Mouse (Mus musculus): Measurements from ENCODE around the gene Tnfrsf11a. TPM values are rescaled to one million over a fixed set of nuclear protein-coding genes. Genes with fewer than 3 reads are reported as not detected.
"Not testable (repeated sequence)": the region's sequence is repeated elsewhere in the genome, so short reads cannot be mapped to it uniquely, and the experiment has no call there.

Gene Tnfrsf11a
- polyA plus RNA-seq, 1 experiment from 2014 or later = 0.48 TPM

- H3K4me2 ChIP-seq (replicated peaks; ENCODE audit: low read depth, low read length) = no peak overlapping the region
- ATAC-seq (ENCODE audit: low FRiP score) (no peak), DNase-seq (ENCODE audit: low spot score) (no peak)
- no peaks in the 10 kb centered on the region for H3K4me1 ChIP-seq (replicated peaks; ENCODE audit: control insufficient read depth, insufficient read depth, low read length)
- 90% methylated on average over 6 of the region's 6 CpGs for whole genome bisulfite sequencing
- no peaks in the 10 kb centered on the region for H3K27me3 ChIP-seq (ENCODE audit: control insufficient read depth, insufficient read depth, low read length)
- no peak overlapping the region for H3K27ac ChIP-seq (ENCODE audit: low read depth, low read length)
- H3K36me3 ChIP-seq (ENCODE audit: control insufficient read depth, insufficient read depth, low read length) = no peaks in the 10 kb centered on the region
- no peak overlapping the region for H3K4me3 ChIP-seq (ENCODE audit: low read depth, low read length)
- no peak overlapping the region for H3K9ac ChIP-seq (ENCODE audit: low read depth, low read length)
- no peaks in the 10 kb centered on the region for H3K9me3 ChIP-seq (ENCODE audit: control insufficient read depth, low read length)
Measured at GRCm38 (mm10) chr1:105800570-105800969, 20.1 kb downstream of the Tnfrsf11a start.

GRCm38 (mm10) chr1:105801252-105801651 is 20.7 kb downstream of the Tnfrsf11a start:
- Histone ChIP-seq H3K4me3 (ENCODE audit: low read depth, low read length) (no peak overlapping the region), H3K4me1 (replicated peaks; ENCODE audit: control insufficient read depth, insufficient read depth, low read length) (no peaks in the 10 kb centered on the region), H3K36me3 (ENCODE audit: control insufficient read depth, insufficient read depth, low read length) (no peaks in the 10 kb centered on the region), H3K27ac (ENCODE audit: low read depth, low read length) (no peak overlapping the region), H3K4me2 (replicated peaks; ENCODE audit: low read depth, low read length) (no peak overlapping the region), H3K27me3 (ENCODE audit: control insufficient read depth, insufficient read depth, low read length) (no peaks in the 10 kb centered on the region), H3K9me3 (ENCODE audit: control insufficient read depth, low read length) (no peaks in the 10 kb centered on the region), H3K9ac (ENCODE audit: low read depth, low read length) (no peak overlapping the region)
- DNase-seq (ENCODE audit: low spot score) (no peak), ATAC-seq (ENCODE audit: low FRiP score) (no peak)

GRCm38 (mm10) chr1:105802941-105803340 is 22.4 kb downstream of the Tnfrsf11a start:
- Histone ChIP-seq H3K36me3 (ENCODE audit: control insufficient read depth, insufficient read depth, low read length) (no peaks in the 10 kb centered on the region), H3K4me3 (ENCODE audit: low read depth, low read length) (no peak overlapping the region), H3K4me2 (replicated peaks; ENCODE audit: low read depth, low read length) (no peak overlapping the region), H3K27ac (ENCODE audit: low read depth, low read length) (no peak overlapping the region), H3K27me3 (ENCODE audit: control insufficient read depth, insufficient read depth, low read length) (no peaks in the 10 kb centered on the region), H3K9me3 (ENCODE audit: control insufficient read depth, low read length) (no peaks in the 10 kb centered on the region), H3K4me1 (replicated peaks; ENCODE audit: control insufficient read depth, insufficient read depth, low read length) (no peaks in the 10 kb centered on the region), H3K9ac (ENCODE audit: low read depth, low read length) (no peak overlapping the region)
- ATAC-seq (ENCODE audit: low FRiP score) = no peak
- 74% methylated on average over 6 of the region's 6 CpGs for WGBS
- no peak for DNase-seq (ENCODE audit: low spot score)

DNA sequence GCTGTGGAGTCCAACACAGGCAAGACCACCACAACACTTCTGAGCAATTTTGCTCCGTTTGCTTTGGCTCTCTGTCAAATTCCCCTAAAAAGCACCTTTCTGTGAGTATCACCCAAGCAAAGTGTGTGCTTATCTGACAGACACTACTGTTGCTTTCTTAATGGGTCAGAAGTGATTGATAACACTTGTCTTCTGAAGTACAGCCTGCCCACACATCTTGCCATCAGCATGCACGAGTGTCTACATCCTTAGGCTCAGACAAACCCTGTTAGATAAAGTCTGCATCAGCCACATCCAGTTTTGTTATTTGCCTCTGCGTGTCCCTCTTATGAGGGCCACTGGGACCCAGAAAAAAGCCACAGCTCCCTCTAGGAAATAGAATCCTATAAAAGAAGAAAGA is 23.8 kb downstream of the Tnfrsf11a start:
- DNase-seq (ENCODE audit: low spot score) (no peak), ATAC-seq (ENCODE audit: low FRiP score) (no peak)
- Histone ChIP-seq H3K4me1 (replicated peaks; ENCODE audit: control insufficient read depth, insufficient read depth, low read length) (no peaks in the 10 kb centered on the region), H3K9ac (ENCODE audit: low read depth, low read length) (no peak overlapping the region), H3K9me3 (ENCODE audit: control insufficient read depth, low read length) (no peaks in the 10 kb centered on the region), H3K27me3 (ENCODE audit: control insufficient read depth, insufficient read depth, low read length) (no peaks in the 10 kb centered on the region), H3K4me2 (replicated peaks; ENCODE audit: low read depth, low read length) (no peak overlapping the region), H3K4me3 (ENCODE audit: low read depth, low read length) (no peak overlapping the region), H3K36me3 (ENCODE audit: control insufficient read depth, insufficient read depth, low read length) (no peaks in the 10 kb centered on the region), H3K27ac (ENCODE audit: low read depth, low read length) (no peak overlapping the region)
- WGBS = 85% methylated on average over 3 of the region's 3 CpGs

GRCm38 (mm10) chr1:105805565-105805964 is 25.0 kb downstream of the Tnfrsf11a start:
- H3K9ac ChIP-seq (ENCODE audit: low read depth, low read length) = no peak overlapping the region
- H3K27ac ChIP-seq (ENCODE audit: low read depth, low read length) = no peak overlapping the region
- H3K27me3 ChIP-seq (ENCODE audit: control insufficient read depth, insufficient read depth, low read length) = no peaks in the 10 kb centered on the region
- ATAC-seq (ENCODE audit: low FRiP score) (no peak), DNase-seq (ENCODE audit: low spot score) (no peak)
- 92% methylated on average over 4 of the region's 4 CpGs for WGBS
- H3K9me3 ChIP-seq (ENCODE audit: control insufficient read depth, low read length) = no peaks in the 10 kb centered on the region
- H3K36me3 ChIP-seq (ENCODE audit: control insufficient read depth, insufficient read depth, low read length) = no peaks in the 10 kb centered on the region
- H3K4me3 ChIP-seq (ENCODE audit: low read depth, low read length) = no peak overlapping the region
- H3K4me2 ChIP-seq (replicated peaks; ENCODE audit: low read depth, low read length) = no peak overlapping the region
- H3K4me1 ChIP-seq (replicated peaks; ENCODE audit: control insufficient read depth, insufficient read depth, low read length) = no peaks in the 10 kb centered on the region

DNA sequence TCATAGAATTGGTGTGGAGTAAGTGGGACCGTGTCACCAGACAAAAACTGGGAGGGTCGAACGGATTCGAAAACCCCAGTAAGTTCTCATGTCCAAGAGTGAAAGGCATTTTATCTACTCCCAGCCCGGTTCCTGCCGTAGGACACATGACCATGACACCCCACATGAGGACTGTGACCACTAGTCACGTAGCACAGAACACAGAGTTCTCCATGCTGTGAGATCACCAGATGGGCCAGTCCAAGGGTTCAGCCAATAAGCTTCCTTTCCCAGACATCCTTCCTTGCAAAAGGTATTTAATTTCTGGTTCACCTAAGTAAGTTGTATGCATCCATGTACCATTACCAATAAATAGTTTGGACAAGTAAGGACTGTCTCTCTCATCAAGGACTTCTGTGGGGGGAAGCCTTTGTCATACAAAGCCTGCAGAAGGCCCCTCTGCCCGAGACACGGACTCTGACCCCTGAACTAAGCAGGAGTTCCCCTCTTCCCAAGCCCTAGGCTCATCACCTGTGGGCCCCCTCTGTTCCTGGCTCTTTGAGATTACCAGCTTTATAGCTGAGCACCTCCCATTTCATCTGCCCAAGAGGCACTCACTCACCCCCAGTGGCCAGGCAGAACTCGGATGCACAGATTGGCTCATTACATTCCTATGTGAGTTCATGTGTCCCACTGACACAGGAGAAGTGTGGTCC is 26.7 kb downstream of the Tnfrsf11a start:
- Histone ChIP-seq H3K4me2 (replicated peaks; ENCODE audit: low read depth, low read length) (no peak overlapping the region), H3K9me3 (ENCODE audit: control insufficient read depth, low read length) (no peaks in the 10 kb centered on the region), H3K4me1 (replicated peaks; ENCODE audit: control insufficient read depth, insufficient read depth, low read length) (no peaks in the 10 kb centered on the region), H3K9ac (ENCODE audit: low read depth, low read length) (no peak overlapping the region), H3K36me3 (ENCODE audit: control insufficient read depth, insufficient read depth, low read length) (no peaks in the 10 kb centered on the region), H3K4me3 (ENCODE audit: low read depth, low read length) (no peak overlapping the region), H3K27ac (ENCODE audit: low read depth, low read length) (no peak overlapping the region), H3K27me3 (ENCODE audit: control insufficient read depth, insufficient read depth, low read length) (no peaks in the 10 kb centered on the region)
- WGBS = 91% methylated on average over 10 of the region's 10 CpGs
- DNase-seq (ENCODE audit: low spot score) (no peak), ATAC-seq (ENCODE audit: low FRiP score) (no peak)

DNA sequence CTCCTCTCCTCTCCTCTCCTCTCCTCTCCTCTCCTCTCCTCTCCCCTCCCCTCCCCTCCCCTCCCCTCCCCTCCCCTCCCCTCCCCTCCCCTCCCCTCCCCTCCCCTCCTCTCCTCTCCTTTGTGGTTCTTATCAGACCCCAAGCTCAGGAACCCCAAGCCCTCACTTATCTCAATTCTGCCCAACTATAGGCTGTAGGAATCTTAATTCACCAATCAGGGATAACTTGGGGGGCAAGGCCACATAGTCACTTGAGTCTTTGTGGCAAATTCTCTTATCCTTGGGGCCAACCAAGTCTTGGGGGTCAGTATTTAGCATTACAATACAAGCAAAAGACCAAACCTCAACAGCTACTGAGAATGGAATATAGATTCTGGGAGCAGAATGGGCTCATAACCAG is 31.5 kb downstream of the Tnfrsf11a start:
- DNase-seq (ENCODE audit: low spot score); H3K4me3 ChIP-seq (ENCODE audit: low read depth, low read length): not testable (repeated sequence)

GRCm38 (mm10) chr1:105812960-105813708 is 32.6 kb downstream of the Tnfrsf11a start:
- WGBS = 79% methylated on average over 20 of the region's 20 CpGs
- Histone ChIP-seq H3K36me3 (ENCODE audit: control insufficient read depth, insufficient read depth, low read length) (no peaks in the 10 kb centered on the region), H3K27me3 (ENCODE audit: control insufficient read depth, insufficient read depth, low read length) (no peaks in the 10 kb centered on the region), H3K9me3 (ENCODE audit: control insufficient read depth, low read length) (no peaks in the 10 kb centered on the region), H3K9ac (ENCODE audit: low read depth, low read length) (no peak overlapping the region), H3K27ac (ENCODE audit: low read depth, low read length) (no peak overlapping the region), H3K4me3 (ENCODE audit: low read depth, low read length) (no peak overlapping the region), H3K4me2 (replicated peaks; ENCODE audit: low read depth, low read length) (no peak overlapping the region), H3K4me1 (replicated peaks; ENCODE audit: control insufficient read depth, insufficient read depth, low read length) (no peaks in the 10 kb centered on the region)
- no peak for ATAC-seq (ENCODE audit: low FRiP score)
- no peak for DNase-seq (ENCODE audit: low spot score)

More for the DNA sequence above, 31.5 kb downstream of the Tnfrsf11a start:
- not testable (repeated sequence) for H3K9me3 ChIP-seq (ENCODE audit: control insufficient read depth, low read length); H3K27ac ChIP-seq (ENCODE audit: low read depth, low read length); ATAC-seq (ENCODE audit: low FRiP score); H3K36me3 ChIP-seq (ENCODE audit: control insufficient read depth, insufficient read depth, low read length); H3K9ac ChIP-seq (ENCODE audit: low read depth, low read length); H3K4me2 ChIP-seq (replicated peaks; ENCODE audit: low read depth, low read length); H3K4me1 ChIP-seq (replicated peaks; ENCODE audit: control insufficient read depth, insufficient read depth, low read length); H3K27me3 ChIP-seq (ENCODE audit: control insufficient read depth, insufficient read depth, low read length)

- Histone ChIP-seq H3K4me3 (ENCODE audit: low read depth, low read length) (no peak overlapping the region), H3K27ac (ENCODE audit: low read depth, low read length) (no peak overlapping the region), H3K4me2 (replicated peaks; ENCODE audit: low read depth, low read length) (no peak overlapping the region), H3K36me3 (ENCODE audit: control insufficient read depth, insufficient read depth, low read length) (no peaks in the 10 kb centered on the region), H3K4me1 (replicated peaks; ENCODE audit: control insufficient read depth, insufficient read depth, low read length) (no peaks in the 10 kb centered on the region), H3K9me3 (ENCODE audit: control insufficient read depth, low read length) (no peaks in the 10 kb centered on the region), H3K9ac (ENCODE audit: low read depth, low read length) (no peak overlapping the region), H3K27me3 (ENCODE audit: control insufficient read depth, insufficient read depth, low read length) (no peaks in the 10 kb centered on the region)
- ATAC-seq (ENCODE audit: low FRiP score) = no peak
- DNase-seq (ENCODE audit: low spot score) = no peak
- WGBS = 81% methylated on average over 11 of the region's 11 CpGs
Measured at GRCm38 (mm10) chr1:105813709-105814061, 33.2 kb downstream of the Tnfrsf11a start.

All from hindbrain, embryonic 11.5 days (tissue).